Mouse (Mus musculus): ENCODE results near the gene Gpr21. TPM values are rescaled to one million over a fixed set of nuclear protein-coding genes. Genes with fewer than 3 reads are reported as not detected.

The Gpr21 gene
- total RNA-seq, 2 experiments from 2014 or later, result 0.60 to 0.78 TPM

GRCm38 (mm10) chr2:37566035-37566434, 49.9 kb downstream of the Gpr21 start:
- DNase-seq, result no peak
- intact Hi-C loops (cut with DNase I), result no loop called here

- no peak for DNase-seq
- intact Hi-C loops (cut with DNase I), result no loop called here
Measured at GRCm38 (mm10) chr2:37569888-37570287, 53.8 kb downstream of the Gpr21 start.

Other genes starting within 250 kb of the Gpr21 start
- gene Olfr368, start 189.8 kb upstream of the Gpr21 start, total RNA-seq (2021), result not detected
- 10 to 100 TPM; 20.3 to 20.7 TPM for gene Pdcl, start 157.0 kb upstream of the Gpr21 start, total RNA-seq (2021)
- gene Rc3h2, start 93.4 kb upstream of the Gpr21 start, total RNA-seq (2021), result 10 to 100 TPM; 34.8 to 35.0 TPM
- gene Zbtb26, start 73.2 kb upstream of the Gpr21 start, total RNA-seq (2021), result 1 to 10 TPM; 3.8 to 5.1 TPM
- gene Zbtb6, start 73.2 kb upstream of the Gpr21 start, total RNA-seq (2021), result 1 to 10 TPM; 4.2 TPM
- gene Rabgap1, start 73.1 kb upstream of the Gpr21 start, total RNA-seq (2021), result 10 to 100 TPM; 44.8 to 45.0 TPM
- gene Strbp, start 187.5 kb downstream of the Gpr21 start, total RNA-seq (2021), result 10 to 100 TPM; 19.3 to 21.2 TPM

Data from heart, postnatal 36 days (tissue).